Mouse (Mus musculus) spleen, adult 2 months (tissue): Measurements from ENCODE around the gene Gm29609. TPM values are rescaled to one million over a fixed set of nuclear protein-coding genes. Genes with fewer than 3 reads are reported as not detected.

Source experiments
- DNase-seq, 2 experiments: peaks; one replicate each; pipeline versions ENCODE4 v3.0.0 to v3.0.0-alpha.2; 2012 to 2021; ENCODE audit warnings: low spot score in 2 of 2, low read depth in 1 of 2
- H3K27ac ChIP-seq: fragments of 200-500 bp; 2 replicates; pipeline ENCODE4 v1.5.1; 2012; ENCODE audit warnings: low read length, inconsistent platforms; ENCODE audit not compliant: insufficient read depth
- H3K27me3 ChIP-seq: fragments of 200-500 bp; 2 replicates; pipeline ENCODE4 v1.6.1; 2012; ENCODE audit warnings: mild to moderate bottlenecking, moderate library complexity, low read length, inconsistent platforms; ENCODE audit not compliant: control insufficient read depth, insufficient read depth
- H3K36me3 ChIP-seq: fragments of 200-500 bp; 2 replicates; pipeline ENCODE4 v1.6.1; 2012; ENCODE audit warnings: mild to moderate bottlenecking, low read length, inconsistent platforms; ENCODE audit not compliant: control insufficient read depth, insufficient read depth
- H3K4me1 ChIP-seq: fragments of 200-500 bp; 2 replicates; pipeline ENCODE4 v1.6.1; 2011; ENCODE audit warnings: inconsistent platforms; ENCODE audit not compliant: control insufficient read depth, insufficient read depth, insufficient read length
- H3K4me3 ChIP-seq: fragments of 200-500 bp; 2 replicates; pipeline ENCODE4 v1.5.1; 2011; ENCODE audit warnings: mild to moderate bottlenecking, inconsistent platforms; ENCODE audit not compliant: insufficient read depth, insufficient read length; ENCODE audit errors: extremely low read depth
- CTCF ChIP-seq: fragments of 200-500 bp; IDR thresholded peaks from 2 replicates; pipeline ENCODE4 v1.5.1; 2011; ENCODE audit warnings: mild to moderate bottlenecking, inconsistent platforms; ENCODE audit not compliant: insufficient read depth, insufficient read length, insufficient replicate concordance; ENCODE audit errors: extremely low read depth
- POLR2A ChIP-seq: fragments of 200-500 bp; IDR thresholded peaks from 2 replicates; pipeline ENCODE4 v1.6.1; 2011; ENCODE audit warnings: low read depth, low read length, inconsistent platforms
- WGBS: fragments of 180-500 bp; shearing (Covaris S2); methylation state at CpG from one replicate; pipeline ENCODE4 v1.1.7; 2018; 5-methylcytosine and 5-hydroxymethylcytosine counted together
- polyA plus RNA-seq: library from polyadenylated mRNA; depleted of rRNA; stranded (reverse); fragments of >200 nt; gene quantifications from 2 replicates; pipeline ENCODE4 v1.2.3, GENCODE M21; 2012

Gene Gm29609
- polyA plus RNA-seq, 1 experiment: 2.1 TPM

DNA sequence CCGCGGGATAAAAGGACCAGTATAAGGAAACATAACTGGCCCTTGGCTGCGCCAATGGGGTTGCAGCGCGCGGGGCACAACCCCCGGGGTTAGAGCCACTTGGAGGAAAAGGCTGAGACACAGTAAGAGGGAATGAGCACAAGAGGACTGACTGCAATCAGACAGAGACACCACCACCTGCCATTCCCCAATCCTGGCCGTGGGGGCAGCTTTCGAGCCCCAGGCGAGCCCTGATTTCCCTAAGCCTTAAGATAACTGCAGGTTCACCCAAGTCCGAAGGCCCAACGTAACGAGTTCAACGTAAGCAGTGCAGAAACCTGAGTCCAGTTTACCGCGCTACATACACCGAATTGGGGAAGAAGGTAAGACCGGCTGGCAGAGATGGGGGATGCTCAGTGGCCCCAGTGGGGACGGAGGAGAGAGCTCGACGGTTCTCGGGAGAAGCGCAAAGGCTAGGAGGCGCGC is 378 bp downstream of the Gm29609 start:
- Histone ChIP-seq H3K27me3 (no peaks in the 10 kb centered on the region), H3K4me3 (peak overlapping the region; percentile 87), H3K36me3 (peaks cover under 1% of the 10 kb centered on the region; the same call in 1 of the 2 replicates), H3K27ac (peak overlapping the region; percentile 91), H3K4me1 (peaks cover 3% of the 10 kb centered on the region; the same call in 1 of the 2 replicates)
- WGBS: 1% methylated on average over 25 of the region's 25 CpGs
- no peak for DNase-seq
- TF ChIP-seq CTCF: no peak
- no peak for TF ChIP-seq POLR2A

DNA sequence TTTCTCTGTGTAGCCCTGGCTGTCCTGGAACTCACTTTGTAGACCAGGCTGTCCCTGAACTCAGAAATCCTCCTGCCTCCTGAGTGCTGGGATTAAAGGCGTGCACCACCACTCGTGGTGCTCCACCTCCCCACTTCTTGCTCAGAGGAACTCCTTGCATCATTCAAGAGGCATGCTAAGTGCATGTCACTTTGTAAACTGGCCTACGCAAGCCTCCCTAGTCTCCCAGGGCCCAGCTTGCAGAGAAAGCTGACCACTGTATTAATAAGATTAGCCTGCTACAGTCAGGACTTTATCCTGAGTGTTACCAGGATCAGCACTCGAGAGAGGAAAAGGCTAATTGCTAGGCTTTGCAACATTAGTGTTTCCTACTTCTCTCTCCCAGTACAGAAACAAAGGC is 11.1 kb downstream of the Gm29609 start:
- TF ChIP-seq CTCF (no peak), POLR2A (no peak)
- DNase-seq: no peak
- Histone ChIP-seq H3K36me3 (peaks cover 56% of the 10 kb centered on the region), H3K27ac (no peak overlapping the region), H3K4me3 (no peak overlapping the region), H3K27me3 (no peaks in the 10 kb centered on the region), H3K4me1 (no peaks in the 10 kb centered on the region)
- WGBS: 96% methylated on average over 4 of the region's 4 CpGs

DNA sequence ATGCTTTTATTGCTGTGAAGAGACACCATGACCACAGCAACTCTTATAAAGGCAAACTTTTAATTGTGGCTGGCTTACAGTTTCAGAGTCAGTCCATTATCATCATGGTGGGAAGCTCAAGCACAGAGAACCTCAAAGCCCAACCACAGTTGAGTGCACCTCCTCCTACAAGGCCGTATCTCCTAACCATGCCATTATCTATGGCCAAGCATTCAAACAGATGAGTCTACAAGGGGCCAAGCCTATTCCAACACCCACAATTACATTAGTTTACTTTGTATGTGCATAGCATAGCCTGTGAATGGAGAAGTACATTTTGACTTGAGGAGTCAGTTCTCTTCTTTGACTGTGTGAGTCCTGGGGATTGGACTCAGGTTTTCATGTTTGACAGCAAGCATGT is 14.8 kb downstream of the Gm29609 start:
- Histone ChIP-seq H3K36me3 (peaks cover 55% of the 10 kb centered on the region), H3K4me1 (no peaks in the 10 kb centered on the region), H3K4me3 (no peak overlapping the region), H3K27me3 (no peaks in the 10 kb centered on the region), H3K27ac (no peak overlapping the region)
- DNase-seq: no peak
- WGBS: 90% methylated on average over 1 of the region's 1 CpGs
- TF ChIP-seq CTCF: no peak
- no peak for TF ChIP-seq POLR2A

DNA sequence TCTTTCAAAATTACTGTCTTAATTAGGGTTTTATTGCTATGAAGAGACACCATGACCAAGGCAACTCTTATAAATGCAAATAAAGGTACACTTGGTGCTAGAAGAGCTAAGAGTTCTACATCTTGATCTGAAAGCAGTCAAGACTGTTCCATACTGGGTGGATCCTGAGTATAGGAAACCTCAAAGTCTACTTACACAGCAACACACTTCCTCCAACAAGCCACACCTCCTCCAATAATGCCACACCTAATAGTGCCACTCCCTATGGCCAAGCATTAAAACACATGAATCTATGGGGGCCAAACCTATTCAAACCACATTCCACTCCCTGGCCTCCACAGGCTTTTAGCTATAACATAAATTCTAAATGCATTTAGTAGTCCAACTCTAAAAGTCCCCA is 17.2 kb downstream of the Gm29609 start:
- H3K27me3 ChIP-seq: no peaks in the 10 kb centered on the region
- H3K36me3 ChIP-seq: peaks cover 54% of the 10 kb centered on the region
- no peak overlapping the region for H3K4me3 ChIP-seq
- no peak for DNase-seq
- H3K4me1 ChIP-seq: no peaks in the 10 kb centered on the region
- TF ChIP-seq POLR2A: no peak
- TF ChIP-seq CTCF: no peak
- no peak overlapping the region for H3K27ac ChIP-seq

DNA sequence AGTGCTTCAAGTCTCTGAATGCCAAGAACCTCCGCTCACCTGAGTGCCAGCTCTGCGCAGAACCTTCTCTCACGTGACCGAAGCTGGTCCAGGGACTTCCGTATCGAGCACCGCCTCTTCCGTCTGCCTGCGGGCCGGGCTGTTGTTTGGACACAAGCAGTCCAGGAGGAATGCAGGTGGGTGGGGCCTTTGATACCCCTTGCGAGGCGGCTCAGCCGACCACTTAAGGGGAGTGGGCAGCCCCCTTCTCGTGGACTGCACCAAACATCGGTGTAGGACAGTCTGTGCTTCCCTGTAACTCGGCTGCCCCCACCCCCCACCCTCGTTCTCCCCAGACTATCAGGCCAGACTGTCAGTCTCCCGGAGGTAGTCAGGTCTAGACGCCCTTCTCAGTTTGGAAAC is 25.6 kb downstream of the Gm29609 start, which contains the start of gene Mpv17:
Gene Mpv17 (minus strand): TSS at position 100 of the 402 bp plus-strand sequence.
- peaks cover 20% of the 10 kb centered on the region for H3K36me3 ChIP-seq
- no peaks in the 10 kb centered on the region for H3K27me3 ChIP-seq
- peak; percentile 57 for TF ChIP-seq POLR2A
- TF ChIP-seq CTCF: no peak
- H3K27ac ChIP-seq: peak within 1 kb of the TSS; percentile 64
- peaks cover 4% of the 10 kb centered on the region; the same call in 1 of the 2 replicates for H3K4me1 ChIP-seq
- peak within 1 kb of the TSS; percentile 90 for H3K4me3 ChIP-seq
- under 1% methylated on average over 19 of the region's 19 CpGs for WGBS
- DNase-seq: peak; percentile 55 to 72

DNA sequence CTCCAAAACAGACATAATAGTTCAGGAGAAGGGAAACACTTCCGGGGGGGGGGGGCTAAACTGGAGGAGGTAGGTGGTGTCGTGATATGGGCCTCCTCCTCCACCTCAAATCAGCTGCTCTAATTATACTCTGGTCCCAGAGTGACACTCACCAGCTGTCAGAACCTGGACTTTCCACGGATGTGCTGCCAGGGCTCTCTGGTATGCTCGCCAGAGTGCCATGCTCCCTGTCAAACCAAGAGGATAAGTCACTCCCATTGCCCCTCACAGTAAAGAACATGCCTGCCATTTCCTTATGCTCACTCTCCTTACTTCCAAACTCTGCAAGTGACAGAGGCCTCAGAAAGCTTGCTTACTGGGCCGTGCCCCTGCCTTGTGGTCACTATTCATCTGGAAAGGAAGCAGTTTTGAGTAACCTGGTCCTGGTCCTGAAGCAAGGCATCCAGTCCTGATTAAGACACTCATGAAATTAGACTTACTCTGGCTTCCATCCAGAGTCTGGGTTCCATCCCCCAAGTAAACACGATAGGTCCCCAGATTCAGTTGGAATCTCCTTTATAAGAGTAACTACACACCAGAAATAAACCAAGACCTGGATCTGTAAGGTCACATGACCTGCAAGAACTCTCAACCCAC is 26.1 kb downstream of the Gm29609 start:
- TF ChIP-seq CTCF: no peak
- no peak for TF ChIP-seq POLR2A
- Histone ChIP-seq H3K36me3 (peaks cover 15% of the 10 kb centered on the region), H3K27me3 (no peaks in the 10 kb centered on the region), H3K4me1 (peaks cover 4% of the 10 kb centered on the region; the same call in 1 of the 2 replicates), H3K27ac (no peak overlapping the region), H3K4me3 (peak overlapping the region; percentile 90)
- DNase-seq: no peak
- WGBS: 43% methylated on average over 6 of the region's 6 CpGs

DNA sequence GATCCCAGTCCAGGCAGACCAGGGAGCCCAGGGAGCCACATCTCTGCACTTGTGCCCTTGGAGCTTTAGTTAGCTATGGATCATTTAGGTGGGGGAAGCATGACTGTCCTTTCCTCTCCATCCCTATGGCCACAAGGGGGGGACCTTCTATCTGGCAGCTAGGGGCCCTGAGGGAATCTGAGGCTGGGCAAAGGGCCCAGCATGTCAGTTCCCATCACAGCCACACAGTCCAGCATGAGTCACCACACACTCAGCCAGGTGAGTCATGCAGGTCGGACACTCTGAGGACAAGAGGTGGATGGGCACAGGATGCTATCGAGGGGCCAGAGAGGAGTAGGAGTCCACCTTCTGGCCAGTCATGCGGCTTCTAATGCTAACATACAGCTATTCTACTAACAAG is 28.0 kb downstream of the Gm29609 start:
- no peak overlapping the region for H3K27ac ChIP-seq
- WGBS: 88% methylated on average over 3 of the region's 3 CpGs

More for the DNA sequence above, 28.0 kb downstream of the Gm29609 start:
- DNase-seq: no peak
- H3K27me3 ChIP-seq: no peaks in the 10 kb centered on the region
- peaks cover 4% of the 10 kb centered on the region; the same call in 1 of the 2 replicates for H3K4me1 ChIP-seq
- H3K36me3 ChIP-seq: no peaks in the 10 kb centered on the region
- H3K4me3 ChIP-seq: no peak overlapping the region
- TF ChIP-seq CTCF: no peak
- TF ChIP-seq POLR2A: no peak
